ENCODE assay signal across 16 mouse cellular contexts in the genomic region with DNA sequence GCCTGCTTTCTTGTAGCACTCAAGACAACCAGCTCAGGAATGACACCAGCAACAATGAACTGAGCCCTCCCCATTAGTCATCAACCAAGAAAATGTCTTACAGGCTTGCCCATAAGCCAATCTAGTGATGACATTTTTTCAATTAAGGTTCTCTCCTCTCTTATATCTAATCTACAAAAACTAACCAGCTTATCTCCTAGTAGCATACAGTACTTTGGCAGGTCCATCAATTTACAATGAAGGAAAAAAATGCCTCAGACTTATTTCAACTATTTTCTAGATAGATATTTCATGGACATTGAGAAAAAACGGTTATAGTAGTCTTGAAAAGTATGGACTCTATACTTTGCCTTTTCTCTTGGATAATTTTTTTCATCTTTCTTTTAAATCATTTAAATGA.
"Had no signal": no experiment of that assay in that cellular context is flagged by ENCODE, and none has a peak within 500 bp of the region (broad histone marks: within the 10 kb centered on the region; RNA-seq: fewer than 3 reads in every experiment).

No protein-coding gene starts in this region.

- H3K27me3 ChIP-seq: neural tube, embryonic 12.5 days; neural tube, embryonic 13.5 days; neural tube, embryonic 15.5 days; stomach, embryonic 15.5 days had no signal

- H3K9me3 ChIP-seq: neural tube, embryonic 12.5 days; neural tube, embryonic 13.5 days; neural tube, embryonic 15.5 days; stomach, embryonic 15.5 days had no signal

- H3K4me3 ChIP-seq: neural tube, embryonic 12.5 days; neural tube, embryonic 13.5 days; neural tube, embryonic 15.5 days; stomach, embryonic 15.5 days had no signal

- H3K4me1 ChIP-seq: neural tube, embryonic 12.5 days; neural tube, embryonic 13.5 days; neural tube, embryonic 15.5 days; stomach, embryonic 15.5 days had no signal

- H3K27ac ChIP-seq: neural tube, embryonic 12.5 days; neural tube, embryonic 13.5 days; neural tube, embryonic 15.5 days; stomach, embryonic 15.5 days; stomach, postnatal 0 days had no signal

- H3K9ac ChIP-seq: neural tube, embryonic 12.5 days; neural tube, embryonic 13.5 days; neural tube, embryonic 15.5 days; stomach, embryonic 15.5 days had no signal

- H3K36me3 ChIP-seq: neural tube, embryonic 12.5 days; neural tube, embryonic 13.5 days; neural tube, embryonic 15.5 days; stomach, embryonic 15.5 days had no signal

- DNase-seq: right cerebral cortex, adult 18-20 months; right cerebral cortex, postnatal 14 days; right cerebral cortex, postnatal 25 days; right cerebral cortex, postnatal 4 days; spleen, adult 18-20 months; thymus, adult 18-20 months; thymus, adult 2 months; thymus, postnatal 14 days; thymus, postnatal 25 days; thymus, postnatal 36 days; thymus, postnatal 4 days had no signal
